Mouse (Mus musculus): ENCODE data around the gene Per1. TPM values are rescaled to one million over a fixed set of nuclear protein-coding genes. Genes with fewer than 3 reads are reported as not detected.

The Per1 gene
- polyA plus RNA-seq, 1 experiment, result 1.4 TPM

DNA sequence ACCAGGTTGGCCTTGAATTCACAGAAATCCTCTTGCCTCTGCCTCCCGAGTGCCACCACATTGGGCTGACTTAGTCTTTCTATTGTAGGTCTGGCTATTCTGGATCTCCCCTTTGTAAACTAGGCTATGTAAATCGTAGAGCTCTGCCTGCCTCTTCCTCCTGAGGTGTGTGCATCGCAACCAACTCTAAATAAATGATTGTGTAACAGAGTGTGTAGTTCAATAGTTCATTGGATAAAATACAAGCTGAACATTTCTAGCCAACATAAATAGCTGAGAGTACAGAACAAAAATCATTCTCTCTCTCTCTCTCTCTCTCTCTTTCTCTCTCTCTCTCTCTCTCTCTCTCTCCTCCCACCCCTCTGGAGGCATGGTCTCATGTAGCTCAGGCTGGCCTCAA is 19.6 kb downstream of the Per1 start:
- TF ChIP-seq TAL1 (IDR thresholded peaks at IDR 0.05; ENCODE audit: low read length), result no peak
- Histone ChIP-seq H3K9me3 (ENCODE audit: control insufficient read depth, low read length) (no peaks in the 10 kb centered on the region), H3K36me3 (ENCODE audit: control insufficient read depth) (peaks cover under 1% of the 10 kb centered on the region), H3K27me3 (ENCODE audit: control insufficient read depth) (peaks cover 76% of the 10 kb centered on the region), H3K4me3 (replicated peaks) (no peak overlapping the region), H3K4me1 (ENCODE audit: control insufficient read depth) (peaks cover 51% of the 10 kb centered on the region)

DNA sequence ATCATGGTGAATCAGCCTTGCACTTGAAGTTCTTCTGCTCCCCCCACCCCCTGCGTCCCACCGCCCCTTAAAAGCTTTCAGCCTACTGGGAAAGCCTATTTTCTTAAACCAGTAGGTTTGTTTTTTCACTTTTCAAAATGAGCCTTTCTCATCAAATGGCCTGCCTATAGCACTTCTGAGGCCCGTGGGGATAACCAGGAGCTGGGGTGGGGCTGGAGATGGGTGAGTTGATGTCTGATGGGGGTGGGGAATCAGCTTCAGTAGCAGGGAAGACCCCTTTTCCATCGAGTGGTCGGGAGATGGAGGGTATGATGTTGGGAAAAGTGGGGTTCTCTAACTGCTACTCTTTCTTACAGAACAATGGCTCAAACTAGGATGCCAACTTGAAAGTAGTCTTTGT is 21.8 kb downstream of the Per1 start:
- H3K4me3 ChIP-seq (replicated peaks), result no peak overlapping the region
- no peaks in the 10 kb centered on the region; the same call in 1 of the 2 replicates for H3K9me3 ChIP-seq (ENCODE audit: control insufficient read depth, low read length)
- no peak for TF ChIP-seq GATA1 (IDR thresholded peaks at IDR 0.05; ENCODE audit: low read length)
- no peak for TF ChIP-seq TAL1 (IDR thresholded peaks at IDR 0.05; ENCODE audit: low read length)
- H3K36me3 ChIP-seq (ENCODE audit: control insufficient read depth), result no peaks in the 10 kb centered on the region
- H3K27me3 ChIP-seq (ENCODE audit: control insufficient read depth), result peaks cover 91% of the 10 kb centered on the region
- H3K4me1 ChIP-seq (ENCODE audit: control insufficient read depth), result peaks cover 51% of the 10 kb centered on the region

DNA sequence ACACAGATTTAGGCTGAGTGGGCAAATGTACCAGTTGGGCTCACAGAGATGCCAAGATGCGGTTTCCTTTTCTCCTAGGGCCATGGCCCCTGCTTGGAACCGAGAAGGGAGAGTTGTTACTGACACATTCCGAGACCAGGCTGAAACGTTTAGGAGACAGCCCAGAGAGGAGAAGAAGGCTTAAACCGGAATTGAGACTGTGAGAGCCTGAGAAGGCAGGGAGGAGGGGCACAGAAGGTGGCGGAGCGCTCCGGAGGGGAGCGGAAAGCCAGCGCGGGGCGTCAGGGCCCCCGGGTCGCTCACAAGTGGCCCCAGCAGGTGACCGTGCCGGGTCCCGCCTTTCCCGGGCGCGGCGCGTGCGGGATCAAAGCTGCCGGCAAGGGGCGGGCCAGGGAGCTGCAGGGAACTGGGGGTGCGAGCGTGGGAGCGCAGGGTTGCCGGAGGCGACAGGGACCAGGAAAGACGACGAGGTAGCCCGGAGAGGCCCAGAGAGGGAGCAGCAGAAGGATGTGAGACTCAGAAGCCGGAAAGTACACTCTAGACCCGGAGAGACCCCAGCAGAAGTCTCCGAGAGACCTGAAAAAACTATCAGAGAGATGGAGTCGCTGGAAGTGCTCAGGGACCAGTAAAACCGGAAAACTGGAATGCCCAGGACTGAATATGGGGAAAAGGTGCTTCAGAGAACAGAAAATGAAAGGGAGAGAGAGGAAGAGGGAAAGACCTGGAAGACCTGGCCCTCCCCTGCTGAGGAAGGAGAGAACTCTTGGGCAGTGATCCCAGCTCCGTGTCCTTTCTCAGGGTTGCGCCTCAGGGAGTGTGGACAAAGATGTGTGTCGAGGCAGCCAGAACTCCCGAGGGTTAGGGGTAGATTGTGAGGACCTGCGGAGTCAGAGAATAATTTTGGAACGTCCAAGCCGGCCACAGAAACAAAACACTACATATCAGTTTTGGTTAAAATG is 23.0 kb downstream of the Per1 start:
- TF ChIP-seq TAL1 (IDR thresholded peaks at IDR 0.05; ENCODE audit: low read length), result no peak
- TF ChIP-seq GATA1 (IDR thresholded peaks at IDR 0.05; ENCODE audit: low read length), result no peak
- Histone ChIP-seq H3K36me3 (ENCODE audit: control insufficient read depth) (no peaks in the 10 kb centered on the region), H3K4me1 (ENCODE audit: control insufficient read depth) (peaks cover 59% of the 10 kb centered on the region), H3K4me3 (replicated peaks) (peak overlapping the region; percentile 76), H3K27me3 (ENCODE audit: control insufficient read depth) (peaks cover 91% of the 10 kb centered on the region), H3K9me3 (ENCODE audit: control insufficient read depth, low read length) (no peaks in the 10 kb centered on the region; the same call in 1 of the 2 replicates)

GRCm38 (mm10) chr11:69118765-69119164 is 23.7 kb downstream of the Per1 start:
- no peaks in the 10 kb centered on the region; the same call in 1 of the 2 replicates for H3K9me3 ChIP-seq (ENCODE audit: control insufficient read depth, low read length)
- TF ChIP-seq TAL1 (IDR thresholded peaks at IDR 0.05; ENCODE audit: low read length), result no peak
- TF ChIP-seq GATA1 (IDR thresholded peaks at IDR 0.05; ENCODE audit: low read length), result peak; percentile 49
- peaks cover 65% of the 10 kb centered on the region for H3K4me1 ChIP-seq (ENCODE audit: control insufficient read depth)
- H3K27me3 ChIP-seq (ENCODE audit: control insufficient read depth), result peaks cover 87% of the 10 kb centered on the region
- peak overlapping the region; percentile 76 for H3K4me3 ChIP-seq (replicated peaks)
- no peaks in the 10 kb centered on the region for H3K36me3 ChIP-seq (ENCODE audit: control insufficient read depth)

DNA sequence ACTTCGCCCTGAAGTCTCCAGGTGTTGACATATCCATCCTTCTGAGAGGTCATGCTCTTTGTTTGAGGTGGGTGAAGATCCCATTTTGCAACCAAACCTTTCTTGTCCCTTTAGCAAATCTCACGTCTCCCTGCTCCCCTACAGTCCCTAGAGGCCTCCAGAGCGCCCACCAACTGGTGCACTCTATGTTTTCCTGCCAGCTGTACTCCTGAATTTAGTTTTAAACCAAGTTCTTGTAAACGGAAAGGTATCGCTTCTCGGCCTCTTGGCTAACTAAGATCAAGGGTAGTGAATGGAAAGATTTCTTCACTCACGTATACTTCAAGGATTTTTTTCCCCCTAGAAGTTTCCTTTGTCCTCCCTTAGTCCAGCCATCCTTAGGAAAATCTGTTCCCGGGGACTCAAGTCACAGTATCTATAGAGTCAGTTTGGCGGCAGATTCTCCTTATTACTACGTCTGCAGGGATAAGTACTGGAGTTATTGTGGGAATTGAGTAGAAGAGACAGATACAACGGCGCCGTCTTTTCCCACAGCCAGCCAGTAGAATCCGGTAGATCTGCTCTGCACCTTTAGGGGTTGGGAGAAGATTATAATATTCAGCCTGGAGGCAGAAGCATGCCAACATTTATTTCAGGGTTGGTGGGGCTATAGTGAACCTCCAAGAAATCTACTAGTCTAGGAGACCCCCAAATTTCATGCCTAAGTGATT is 24.6 kb downstream of the Per1 start:
- Histone ChIP-seq H3K36me3 (ENCODE audit: control insufficient read depth) (no peaks in the 10 kb centered on the region), H3K9me3 (ENCODE audit: control insufficient read depth, low read length) (no peaks in the 10 kb centered on the region; the same call in 1 of the 2 replicates), H3K27me3 (ENCODE audit: control insufficient read depth) (peaks cover 78% of the 10 kb centered on the region), H3K4me1 (ENCODE audit: control insufficient read depth) (peaks cover 69% of the 10 kb centered on the region), H3K4me3 (replicated peaks) (no peak overlapping the region)
- TF ChIP-seq TAL1 (IDR thresholded peaks at IDR 0.05; ENCODE audit: low read length), result no peak
- no peak for TF ChIP-seq GATA1 (IDR thresholded peaks at IDR 0.05; ENCODE audit: low read length)

- peaks cover 72% of the 10 kb centered on the region for H3K27me3 ChIP-seq (ENCODE audit: control insufficient read depth)
- TF ChIP-seq GATA1 (IDR thresholded peaks at IDR 0.05; ENCODE audit: low read length) (no peak), TAL1 (IDR thresholded peaks at IDR 0.05; ENCODE audit: low read length) (no peak)
- no peaks in the 10 kb centered on the region; the same call in 1 of the 2 replicates for H3K9me3 ChIP-seq (ENCODE audit: control insufficient read depth, low read length)
- no peaks in the 10 kb centered on the region for H3K36me3 ChIP-seq (ENCODE audit: control insufficient read depth)
- H3K4me1 ChIP-seq (ENCODE audit: control insufficient read depth), result peaks cover 72% of the 10 kb centered on the region
- H3K4me3 ChIP-seq (replicated peaks), result peak within 1 kb of the TSS; percentile 82
Measured at GRCm38 (mm10) chr11:69120221-69121000, 25.4 kb downstream of the Per1 start, which contains the start of gene Hes7. Gene Hes7, plus strand, starts transcription at chr11:69120404.

DNA sequence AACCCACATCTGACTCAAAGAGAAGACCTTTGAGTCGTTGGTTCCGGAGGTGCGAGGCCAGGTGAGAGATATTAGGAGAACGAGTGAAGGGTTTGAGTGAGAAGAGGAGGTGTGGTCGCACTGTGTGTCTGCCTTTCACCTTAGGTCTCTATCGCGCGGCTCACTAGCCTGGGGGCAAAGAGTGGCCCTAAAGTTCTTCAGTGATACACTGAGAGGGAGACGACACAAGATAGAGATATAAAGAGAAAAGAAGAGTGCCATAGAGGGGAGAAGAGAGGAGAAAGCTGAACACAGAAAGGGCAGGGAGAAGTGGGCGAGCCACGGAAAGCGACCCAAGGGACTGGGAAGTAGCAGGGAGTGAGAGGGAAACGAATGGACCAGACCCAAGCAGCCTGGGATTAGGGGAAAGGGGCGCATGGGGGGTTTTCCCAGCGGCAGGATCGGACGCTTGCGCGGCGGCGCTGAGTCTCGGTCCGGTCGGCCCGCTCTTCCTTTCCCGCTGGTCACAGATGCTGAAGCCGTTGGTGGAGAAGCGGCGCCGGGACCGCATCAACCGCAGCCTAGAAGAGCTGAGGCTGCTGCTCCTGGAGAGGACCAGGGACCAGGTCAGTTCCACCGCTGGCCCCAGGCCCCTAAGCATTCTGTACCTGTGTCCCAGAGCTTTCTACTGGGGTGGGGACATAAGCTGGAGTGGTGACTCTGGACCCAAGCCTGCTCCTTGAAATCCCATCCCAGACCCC is 26.2 kb downstream of the Per1 start:
- Histone ChIP-seq H3K9me3 (ENCODE audit: control insufficient read depth, low read length) (no peaks in the 10 kb centered on the region; the same call in 1 of the 2 replicates), H3K27me3 (ENCODE audit: control insufficient read depth) (peaks cover 66% of the 10 kb centered on the region), H3K4me1 (ENCODE audit: control insufficient read depth) (peaks cover 79% of the 10 kb centered on the region), H3K4me3 (replicated peaks) (peak overlapping the region; percentile 82), H3K36me3 (ENCODE audit: control insufficient read depth) (no peaks in the 10 kb centered on the region)
- TF ChIP-seq TAL1 (IDR thresholded peaks at IDR 0.05; ENCODE audit: low read length), result no peak
- no peak for TF ChIP-seq GATA1 (IDR thresholded peaks at IDR 0.05; ENCODE audit: low read length)

GRCm38 (mm10) chr11:69121741-69122335 is 26.8 kb downstream of the Per1 start:
- TF ChIP-seq GATA1 (IDR thresholded peaks at IDR 0.05; ENCODE audit: low read length) (no peak), TAL1 (IDR thresholded peaks at IDR 0.05; ENCODE audit: low read length) (no peak)
- H3K9me3 ChIP-seq (ENCODE audit: control insufficient read depth, low read length), result no peaks in the 10 kb centered on the region; the same call in 1 of the 2 replicates
- no peaks in the 10 kb centered on the region for H3K36me3 ChIP-seq (ENCODE audit: control insufficient read depth)
- peak overlapping the region; percentile 82 for H3K4me3 ChIP-seq (replicated peaks)
- H3K27me3 ChIP-seq (ENCODE audit: control insufficient read depth), result peaks cover 64% of the 10 kb centered on the region
- peaks cover 83% of the 10 kb centered on the region for H3K4me1 ChIP-seq (ENCODE audit: control insufficient read depth)

Data from erythroblast, embryonic 14.5 days (primary cell).